Mouse (Mus musculus): Measurements from ENCODE around the gene Pln.
A peak's percentile ranks its signal among the peaks of the same experiment; 100 is the strongest.

Gene Pln

DNA sequence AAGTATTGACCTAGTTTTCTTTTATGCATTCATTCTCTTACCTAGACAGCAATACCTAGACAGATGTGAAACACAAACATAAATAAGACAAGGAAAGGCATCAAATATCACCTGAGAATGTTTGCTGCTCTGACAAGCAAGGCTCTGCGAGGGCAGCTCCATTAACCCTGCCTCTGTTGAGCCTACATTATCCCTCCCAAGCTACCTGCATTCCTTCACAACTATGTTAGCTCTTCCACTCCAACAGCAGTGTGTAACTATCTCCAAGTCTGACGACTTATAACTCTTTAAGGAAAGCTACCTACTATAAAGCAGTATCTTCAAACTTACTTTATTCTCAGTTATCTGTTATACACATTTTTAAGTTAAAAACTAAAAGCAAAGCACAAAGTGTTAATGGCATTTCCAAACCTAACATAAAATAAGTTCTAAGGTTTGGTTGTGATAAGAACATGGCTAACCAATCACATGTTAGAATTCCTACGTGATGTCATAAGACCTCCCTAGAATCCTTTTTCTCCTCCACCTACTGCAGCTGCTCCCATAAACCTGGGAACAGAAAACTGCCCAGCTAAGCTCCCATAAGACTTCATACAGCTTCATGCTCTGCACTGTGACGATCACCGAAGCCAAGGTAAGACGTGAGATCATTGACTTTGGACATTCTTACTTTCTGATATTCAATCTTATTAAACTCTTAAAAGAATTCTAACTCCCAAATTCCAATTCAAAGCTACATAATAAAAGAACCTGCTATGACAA lies at the start of gene Pln:
Gene Pln (plus strand): TSS at position 506 of the 762 bp plus-strand sequence.
- no peak for DNase-seq

DNA sequence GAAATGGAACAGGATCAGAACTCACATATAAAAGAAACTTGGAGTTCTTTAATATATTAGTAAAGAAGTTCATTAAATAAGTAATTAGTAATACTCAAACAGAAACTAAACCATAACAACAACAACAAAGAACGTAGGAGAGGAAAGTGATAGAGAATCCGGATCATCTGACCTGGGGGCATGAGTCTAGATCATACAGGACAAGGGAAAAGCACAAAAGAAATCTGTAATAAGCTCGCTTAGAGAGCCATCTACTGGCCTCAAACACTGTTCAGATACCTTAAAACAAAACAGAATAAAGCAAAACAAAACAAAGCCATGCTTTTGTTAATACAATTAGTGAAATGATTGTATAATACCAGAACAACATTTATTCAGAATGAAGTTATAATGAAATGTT lies 31.6 kb upstream of the Pln start:
- no peak for DNase-seq

DNA sequence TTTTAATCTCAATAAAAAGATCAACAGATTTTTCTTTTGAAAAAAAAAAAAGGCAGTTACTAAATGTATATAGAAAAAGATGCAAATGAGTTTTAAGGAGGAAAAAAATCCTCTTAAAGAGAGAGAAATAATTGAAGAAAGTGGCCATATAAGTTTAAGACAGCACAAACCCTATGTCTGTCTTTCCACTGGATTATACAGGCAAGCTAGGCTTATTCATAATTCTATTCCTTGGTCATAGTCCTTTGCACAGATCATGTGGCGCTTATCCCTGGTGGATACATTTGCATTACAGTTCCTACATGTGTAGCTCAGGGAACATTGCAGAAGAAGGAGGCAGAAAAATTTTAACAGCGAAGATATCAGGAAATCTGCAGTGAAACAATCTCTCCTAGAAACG lies 30.8 kb upstream of the Pln start:
- DNase-seq = no peak

DNA sequence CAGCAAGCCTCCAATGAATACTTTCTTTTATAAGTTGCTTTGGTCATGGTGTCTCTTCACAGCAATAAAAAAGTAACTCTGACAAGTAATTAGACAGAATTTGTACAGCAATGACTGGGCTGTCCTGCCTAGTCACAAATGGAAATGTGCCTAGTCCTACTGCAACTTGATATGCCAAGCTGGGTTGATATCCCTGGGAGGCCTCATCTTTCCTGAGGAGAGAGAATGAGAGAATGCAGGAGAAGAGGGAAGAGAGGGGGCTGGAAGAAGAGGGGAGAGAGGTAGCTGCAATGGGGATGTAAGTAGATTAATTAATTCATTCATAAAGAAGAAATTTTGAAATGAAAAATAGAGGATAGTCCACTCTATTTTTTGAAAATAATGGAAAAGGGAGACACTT lies 14.1 kb upstream of the Pln start:
- DNase-seq = no peak

DNA sequence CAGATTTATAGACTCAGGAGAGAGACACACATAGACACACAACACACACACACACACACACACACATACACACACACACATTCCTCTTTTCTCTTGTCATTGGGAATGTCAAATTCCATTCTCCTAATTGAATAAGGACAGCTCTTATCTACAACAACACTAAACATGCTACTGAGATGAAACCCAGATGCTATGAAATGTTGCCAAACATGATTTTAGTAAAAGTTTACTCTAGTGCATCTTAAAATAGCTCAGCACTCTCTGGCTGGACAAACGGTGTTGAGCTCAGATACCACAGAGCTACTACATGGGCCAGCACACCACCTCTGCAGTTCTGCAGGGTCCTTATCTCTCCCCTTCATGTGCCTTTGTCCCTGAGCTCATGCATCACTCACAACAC lies 12.8 kb upstream of the Pln start:
- peak; percentile 50 for DNase-seq

DNA sequence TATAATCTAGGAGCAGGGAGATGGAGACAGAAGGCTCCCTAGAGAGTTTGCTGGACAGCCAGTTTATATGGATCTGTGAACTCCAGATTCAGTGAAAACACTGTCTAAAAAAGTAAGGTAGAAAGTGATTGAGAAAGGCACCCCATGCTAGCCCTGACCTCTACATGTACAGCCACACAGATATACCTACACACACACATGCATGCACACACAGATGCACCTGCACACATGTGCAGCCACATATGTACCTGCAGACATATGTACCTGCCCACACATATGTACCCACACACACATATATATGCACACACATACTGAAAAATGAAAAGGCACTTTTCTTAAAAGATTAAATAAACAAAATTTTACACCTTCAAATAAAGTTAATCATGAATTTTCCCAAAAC lies 11.1 kb upstream of the Pln start:
- no peak for DNase-seq

DNA sequence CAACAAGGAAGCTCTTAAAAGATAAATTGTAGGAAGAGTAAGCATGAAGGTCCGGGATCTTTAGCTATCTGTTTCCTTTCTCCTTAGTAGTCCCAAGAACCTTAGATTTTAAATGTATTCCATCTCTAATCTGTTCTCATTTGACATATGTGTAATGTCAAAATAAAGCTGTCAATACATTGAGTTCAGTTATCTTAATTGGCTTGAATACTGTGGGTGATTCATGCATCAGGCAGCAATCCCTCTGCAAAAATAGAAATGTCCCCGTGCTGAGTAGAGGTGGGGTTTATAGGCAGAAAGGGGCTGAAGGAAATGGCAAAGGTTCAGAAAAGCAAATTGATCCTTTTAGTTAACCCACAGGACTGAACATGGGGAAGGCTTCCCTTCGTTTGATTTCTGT lies 8.2 kb upstream of the Pln start:
- no peak for DNase-seq

DNA sequence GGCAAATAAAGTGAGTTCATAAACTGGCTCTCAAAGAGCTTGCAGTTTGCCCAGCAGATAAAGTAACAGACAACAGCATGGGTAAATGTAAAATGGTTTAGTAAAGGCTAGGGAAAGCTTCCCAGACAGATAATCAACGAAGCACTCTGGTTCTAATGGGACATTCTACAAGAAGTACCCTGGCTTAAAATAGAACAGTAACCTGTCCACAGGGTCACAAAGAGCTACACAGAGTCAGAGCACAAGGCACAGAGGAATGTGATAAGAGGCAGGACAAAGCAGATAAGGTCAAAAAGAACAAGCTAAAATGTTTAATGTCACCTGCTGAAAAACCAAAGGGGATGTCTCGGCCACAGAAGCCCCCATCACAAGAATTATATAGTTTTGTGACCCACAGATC lies 4.7 kb upstream of the Pln start:
- DNase-seq = no peak

DNA sequence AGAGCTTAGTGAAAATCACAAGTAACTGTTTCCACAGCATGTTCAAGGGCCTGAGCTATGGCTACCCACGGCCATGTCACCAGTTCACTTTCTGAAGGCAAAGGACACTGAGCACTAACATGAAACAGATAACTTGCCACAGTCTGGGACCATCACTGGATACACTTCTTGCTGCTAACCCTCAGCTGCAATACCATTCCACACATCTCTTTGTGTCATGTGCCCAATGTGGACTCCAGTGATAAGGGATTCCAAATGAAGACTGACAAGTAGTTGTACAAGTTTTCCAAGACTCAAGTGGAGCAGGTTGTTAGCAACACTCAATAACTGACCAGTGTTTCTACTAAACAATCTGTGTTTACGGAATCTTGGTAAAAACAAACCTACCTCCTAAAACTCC lies 2.2 kb upstream of the Pln start:
- DNase-seq = no peak

DNA sequence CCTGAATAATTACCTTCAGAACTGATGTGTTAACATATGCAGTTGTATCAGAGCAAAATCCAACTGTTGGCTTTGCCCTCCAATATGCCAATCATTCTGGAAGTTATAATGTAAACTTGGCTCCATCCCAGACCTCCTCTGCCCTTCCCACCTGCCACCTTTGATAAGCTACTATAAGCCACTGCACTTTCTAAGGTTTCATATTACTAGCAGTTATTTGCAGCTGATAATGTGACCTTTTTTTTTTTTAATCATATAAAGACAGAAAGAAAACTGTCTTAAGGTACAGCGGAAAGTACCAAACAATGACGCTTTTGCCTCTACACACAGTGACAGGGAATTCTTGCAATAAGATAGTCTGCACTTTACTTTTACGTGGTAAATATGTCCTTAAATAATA lies 1.5 kb upstream of the Pln start:
- no peak for DNase-seq

DNA sequence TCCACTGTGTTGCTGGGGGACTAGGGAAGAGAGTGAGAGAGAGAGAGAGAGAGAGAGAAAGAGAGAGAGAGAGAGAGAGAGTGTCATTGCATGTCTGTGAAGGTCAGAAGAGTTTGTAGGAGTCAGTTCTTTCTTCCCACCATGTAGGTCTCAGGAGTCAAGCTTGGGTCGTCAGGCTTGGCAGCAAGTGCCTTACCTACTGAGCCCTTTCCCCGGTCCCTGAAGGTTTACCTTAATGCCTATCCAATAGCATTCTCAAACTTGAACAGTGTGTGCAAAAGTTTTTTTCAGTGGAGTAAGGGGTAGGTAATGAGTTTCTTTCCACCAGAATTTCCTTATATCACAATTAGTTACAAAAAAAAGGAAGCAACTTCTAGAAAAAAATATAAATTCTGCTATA lies 1.6 kb downstream of the Pln start:
- DNase-seq = no peak

DNA sequence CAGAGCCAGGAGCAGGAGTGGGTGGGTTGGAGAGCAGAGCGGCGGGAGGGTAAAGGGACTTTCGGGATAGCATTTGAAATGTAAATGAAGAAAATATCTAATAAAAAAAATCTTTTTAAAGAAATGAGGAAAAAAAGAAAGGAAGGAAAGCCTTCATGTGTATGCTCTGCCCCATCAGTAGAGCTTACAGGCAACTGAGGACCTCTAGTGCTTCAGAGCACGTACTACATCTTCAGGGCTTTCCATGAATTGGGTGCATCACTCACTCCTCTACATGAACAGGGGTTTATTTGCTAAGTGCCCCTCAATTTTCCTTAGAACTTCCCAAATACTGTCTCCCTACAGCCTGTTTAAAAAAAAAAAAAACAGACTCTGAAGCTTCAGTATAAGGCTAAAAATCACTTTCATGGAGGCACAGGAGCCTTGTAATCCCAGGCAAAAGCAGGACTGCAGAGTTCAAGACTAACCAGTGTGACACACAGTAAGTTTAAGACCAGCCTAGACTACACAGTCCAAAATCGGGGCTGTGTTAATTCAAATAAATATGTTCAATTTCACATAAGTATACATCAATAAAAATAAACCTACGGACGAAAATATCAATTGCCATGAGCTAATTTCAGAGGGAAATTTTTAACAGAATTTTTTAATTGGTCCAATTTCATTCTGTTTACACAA lies 4.0 kb downstream of the Pln start:
- peak; percentile 28 for DNase-seq

DNA sequence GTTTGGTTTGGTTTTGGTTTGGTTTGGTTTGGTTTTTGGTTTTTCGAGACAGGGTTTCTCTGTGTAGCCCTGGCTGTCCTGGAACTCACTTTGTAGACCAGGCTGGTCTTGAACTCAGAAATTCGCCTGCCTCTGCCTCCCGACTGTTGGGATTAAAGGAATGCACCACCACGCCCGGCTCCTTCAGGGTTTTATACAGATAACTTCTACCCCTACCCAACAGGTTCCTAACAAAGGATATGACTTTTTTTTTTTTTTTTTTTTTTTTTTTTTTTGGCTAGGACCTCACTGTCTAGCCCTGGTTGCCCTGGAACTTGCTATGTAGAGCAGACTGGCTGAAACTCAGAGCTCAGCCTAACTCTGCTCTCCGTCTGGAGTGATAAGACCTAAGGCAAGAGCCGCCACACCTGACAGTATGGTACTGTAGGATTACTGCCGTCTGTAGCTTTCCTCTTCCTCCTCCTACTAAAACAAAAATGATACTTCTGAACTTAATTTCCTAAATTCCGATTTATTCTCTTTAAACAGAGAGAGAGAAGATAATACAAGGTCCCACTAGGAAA lies 4.8 kb downstream of the Pln start:
- no peak for DNase-seq

DNA sequence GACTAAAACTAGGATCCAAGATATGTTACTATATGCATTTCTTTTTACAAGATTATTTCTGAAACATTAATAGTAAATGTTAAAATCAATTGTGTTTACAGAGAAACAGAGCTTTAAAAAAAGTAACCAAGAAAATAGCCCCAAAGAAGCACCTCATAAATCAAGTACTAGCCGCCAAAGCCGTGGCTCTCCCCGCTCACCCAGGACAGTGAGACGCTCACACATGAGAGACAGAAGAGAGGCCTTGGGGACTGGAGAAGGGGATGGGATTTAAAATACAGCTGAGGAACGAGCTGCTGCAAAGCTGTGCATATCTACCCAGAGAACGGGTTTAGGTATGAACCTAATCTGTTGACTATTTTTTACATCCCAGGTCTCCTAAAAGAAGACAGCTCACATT lies 5.9 kb downstream of the Pln start:
- DNase-seq = no peak

DNA sequence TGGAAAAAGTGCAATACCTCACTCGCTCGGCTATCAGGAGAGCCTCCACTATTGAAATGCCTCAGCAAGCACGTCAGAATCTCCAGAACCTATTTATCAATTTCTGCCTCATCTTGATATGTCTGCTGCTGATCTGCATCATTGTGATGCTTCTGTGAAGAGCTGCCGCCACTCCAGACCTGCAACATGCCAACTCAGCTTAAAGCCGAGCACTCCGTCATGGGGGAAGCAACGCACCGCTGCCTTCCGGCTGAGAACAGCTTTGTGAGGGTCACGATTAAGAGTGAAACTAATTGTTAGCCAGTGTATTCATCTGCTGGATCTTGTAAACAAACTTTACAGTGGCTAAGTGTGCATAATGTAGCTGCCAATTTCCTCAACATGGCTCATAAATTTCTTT lies 6.4 kb downstream of the Pln start:
- DNase-seq = peak; percentile 17

DNA sequence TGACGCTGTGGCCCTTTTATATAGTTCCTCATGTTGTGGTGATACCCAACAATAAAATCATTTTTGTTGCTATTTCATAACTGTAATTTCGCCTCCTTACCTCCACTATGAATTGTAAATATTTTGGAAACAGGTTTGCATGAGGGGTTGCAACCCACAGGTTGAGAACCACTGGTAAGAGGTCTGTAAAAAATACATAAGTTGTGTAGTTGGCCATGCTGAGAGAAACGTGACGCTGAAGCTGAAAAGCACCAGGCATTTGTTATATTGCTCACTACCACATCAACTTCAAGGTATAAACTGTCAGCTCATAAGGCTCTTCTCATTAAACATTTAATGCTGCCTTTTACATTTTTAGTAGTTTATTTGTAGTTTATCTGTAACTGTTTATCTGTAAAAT lies 8.0 kb downstream of the Pln start:
- no peak for DNase-seq

DNA sequence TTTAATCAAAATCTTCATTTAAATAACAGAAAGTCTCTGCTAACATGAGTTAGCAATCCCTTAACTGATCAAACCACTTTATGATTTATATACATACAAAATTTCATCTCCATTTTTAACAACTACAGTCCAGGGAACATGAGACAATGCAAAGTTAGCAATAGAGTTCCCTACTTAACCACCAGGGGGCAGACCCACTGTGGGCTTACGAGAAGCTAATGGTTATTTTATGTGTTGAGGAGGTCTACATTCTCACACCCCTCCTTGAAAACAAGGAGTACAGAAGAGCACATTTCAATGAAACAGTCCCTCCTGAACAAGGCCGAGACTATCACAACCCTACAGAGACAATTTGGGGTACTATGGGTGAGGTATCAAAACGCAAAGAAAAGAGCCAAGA lies 9.0 kb downstream of the Pln start:
- DNase-seq = peak; percentile 62

DNA sequence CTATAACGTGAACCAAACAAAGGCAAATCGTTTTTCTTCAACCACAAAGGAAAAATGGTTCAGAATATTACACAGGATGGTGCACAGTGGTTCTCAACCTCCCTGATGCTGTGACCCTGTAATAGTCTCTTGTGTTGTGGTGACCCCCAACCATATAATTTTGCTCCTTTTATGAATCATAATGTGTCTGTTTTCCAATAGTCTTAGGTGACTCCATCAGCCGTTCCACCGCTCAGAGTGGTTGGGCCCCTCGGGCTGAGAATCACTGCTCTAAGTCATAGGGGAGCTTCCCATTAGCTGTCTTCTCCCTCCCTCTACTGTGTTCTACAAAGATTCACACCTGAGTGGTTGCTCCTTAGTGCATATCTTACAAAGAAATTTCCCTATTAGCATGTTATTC lies 9.4 kb downstream of the Pln start:
- DNase-seq = no peak

DNA sequence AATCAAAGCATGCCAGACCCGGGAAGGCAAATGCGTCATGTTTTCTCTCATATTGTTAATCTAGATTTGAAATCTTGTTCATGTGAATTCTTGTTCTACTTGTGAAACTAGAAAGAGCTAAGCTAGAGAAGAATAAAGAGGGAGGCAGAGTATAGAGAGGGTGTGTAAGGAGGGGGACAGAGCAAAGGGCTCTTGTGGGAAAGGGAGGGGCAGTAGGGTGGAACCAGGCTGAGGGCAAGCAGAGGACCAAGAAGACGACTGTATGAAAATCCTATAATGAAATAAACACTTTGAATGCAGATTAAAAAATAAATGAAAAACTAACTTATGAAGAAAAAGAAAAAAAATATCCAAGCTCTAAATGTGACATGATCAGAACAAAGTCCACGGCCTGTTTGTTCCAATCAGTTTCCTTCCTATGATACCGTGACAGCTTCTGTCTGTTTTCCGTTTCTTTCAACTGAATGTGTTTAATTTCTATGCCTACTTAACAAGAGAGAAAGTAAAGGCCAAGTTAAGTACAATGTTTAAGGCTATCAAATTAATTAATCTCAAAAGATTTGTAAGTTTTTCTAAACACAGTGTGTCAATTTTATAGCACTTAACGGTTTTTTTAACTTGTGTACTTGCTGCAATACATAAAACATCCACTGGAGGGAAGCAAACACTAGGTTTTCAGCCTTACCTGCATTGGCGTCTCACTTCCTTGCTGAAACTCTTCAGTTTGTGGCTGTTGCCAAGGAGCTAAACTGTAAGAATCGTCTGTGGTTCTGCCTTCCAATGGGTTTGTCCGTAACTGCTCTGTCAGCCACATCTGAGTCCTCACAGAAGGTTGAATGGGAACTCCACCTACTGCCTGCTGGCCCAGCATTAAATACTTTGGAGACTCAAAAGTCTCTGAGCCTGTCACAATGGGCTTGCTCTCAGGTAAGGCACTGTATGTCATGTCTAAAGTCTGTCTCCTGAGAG lies 10.6 kb downstream of the Pln start:
- peak; percentile 81 for DNase-seq

DNA sequence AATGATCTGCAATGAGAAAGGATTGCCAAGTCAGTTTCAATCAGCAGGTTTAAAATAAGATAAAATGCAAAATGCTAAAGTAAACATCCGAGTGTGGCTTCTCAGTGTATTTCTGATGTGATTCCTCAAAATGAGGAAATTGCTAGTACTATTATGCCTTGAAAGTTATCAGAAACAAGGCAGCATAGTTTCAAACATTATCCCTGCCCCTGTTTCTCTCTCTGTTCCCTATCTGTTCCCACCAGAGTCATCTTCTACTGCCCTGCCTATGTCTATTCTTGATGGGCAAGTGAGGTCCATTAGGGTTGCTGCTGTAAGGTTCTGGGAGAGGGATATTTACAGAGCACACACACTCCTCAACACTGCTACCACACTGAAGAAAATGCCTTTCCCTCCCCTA lies 11.8 kb downstream of the Pln start:
- no peak for DNase-seq

DNA sequence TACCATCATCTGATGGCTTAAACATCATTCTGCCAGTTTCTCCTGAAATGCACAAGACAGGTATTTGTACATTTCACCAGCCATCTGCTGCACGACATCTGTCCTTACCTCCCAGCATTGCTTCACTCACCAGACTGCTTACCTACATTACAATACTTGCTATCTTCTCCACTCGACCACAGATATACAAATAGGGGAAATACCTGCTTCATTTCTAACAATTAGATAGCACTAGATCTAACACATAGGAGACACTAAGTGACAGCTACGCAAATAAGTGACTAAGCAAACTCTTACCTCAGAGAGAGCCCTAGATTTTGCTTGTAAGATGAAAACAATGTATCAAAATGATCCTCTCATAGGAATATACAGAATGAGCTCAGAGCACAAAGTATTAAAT lies 16.2 kb downstream of the Pln start:
- DNase-seq = no peak

DNA sequence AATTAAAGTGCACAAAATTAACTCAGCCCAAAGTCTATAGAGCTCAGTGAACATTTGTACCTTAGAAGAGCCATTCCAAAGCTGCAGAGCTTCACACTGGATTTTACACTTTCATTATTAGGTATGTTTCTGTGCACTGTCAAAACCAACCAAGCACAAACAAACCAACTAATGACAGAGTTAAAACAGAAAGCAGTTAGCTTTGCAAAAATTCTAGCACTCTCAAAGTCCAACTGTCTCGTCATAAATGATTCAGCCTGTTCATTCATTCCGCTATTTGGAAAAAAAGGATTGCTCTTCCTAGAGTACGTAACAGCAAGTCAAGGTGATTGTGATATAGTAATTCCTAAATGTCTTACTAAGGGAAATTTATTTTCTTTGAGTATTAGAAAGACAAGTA lies 21.5 kb downstream of the Pln start:
- DNase-seq = no peak

DNA sequence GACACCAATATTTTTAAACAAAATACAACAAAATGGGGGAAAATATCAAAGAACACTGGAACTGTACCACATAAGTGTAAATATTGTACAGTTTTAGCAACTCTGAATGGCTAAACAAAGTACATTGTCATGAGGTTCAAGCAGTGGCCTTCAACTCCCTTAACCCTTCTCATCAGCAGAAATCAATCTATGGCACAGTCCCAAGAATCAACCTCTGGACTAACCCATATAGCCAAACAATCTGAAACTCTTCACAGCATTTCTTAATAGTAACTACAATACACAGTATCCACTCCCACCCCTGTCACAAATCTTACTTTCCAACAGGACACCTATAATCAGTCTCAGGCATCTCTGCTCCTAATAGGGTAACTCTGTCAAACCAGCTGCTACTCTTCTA lies 26.8 kb downstream of the Pln start:
- no peak for DNase-seq

Measured in lung, postnatal 10 days (tissue).